In genomic region chr17:29438347-29439235, GRCm38 (mm10) we compare ENCODE assay signal across 8 mouse cellular contexts. TPM values are rescaled to one million over a fixed set of nuclear protein-coding genes. Genes with fewer than 3 reads are reported as not detected.
DNase-seq lines count a peak whose midpoint lies in the region; ATAC-seq and TF ChIP-seq lines count a peak whose summit lies in the region.

No protein-coding gene starts in this region.

- TF ChIP-seq POLR2A in bone marrow, adult 2 months (IDR thresholded peaks at IDR 0.05; ENCODE audit: borderline replicate concordance, control insufficient read depth, low read depth, low read length), result peak; percentile 80

- peak overlapping the region; percentile 77 for H3K27ac ChIP-seq in bone marrow, adult 2 months (ENCODE audit: control insufficient read depth, insufficient read depth, low read depth, low read length, poor library complexity)
- H3K27ac ChIP-seq in hindbrain, postnatal 0 days, result 0 out of 2 replicates have a peak overlapping the region, but pooled peaks have one; percentile 15
- H3K27ac ChIP-seq in liver, embryonic 11.5 days (ENCODE audit: low read depth, low read length), result peak overlapping the region; percentile 71
- H3K27ac ChIP-seq in neural tube, embryonic 11.5 days (ENCODE audit: low read depth, low read length), result peak overlapping the region; percentile 51; the same call in 1 of the 2 replicates

- TF ChIP-seq CTCF in bone marrow, adult 2 months (IDR thresholded peaks at IDR 0.05; ENCODE audit: control insufficient read depth, insufficient read depth, low read length), result no peak
- TF ChIP-seq CTCF in hindbrain, postnatal 0 days (IDR thresholded peaks at IDR 0.05; ENCODE audit: low read depth), result no peak

- no peak overlapping the region for H3K9ac ChIP-seq in hindbrain, postnatal 0 days (replicated peaks; ENCODE audit: low read length)
- H3K9ac ChIP-seq in liver, embryonic 11.5 days (ENCODE audit: low read depth, low read length), result peak overlapping the region; percentile 32
- no peak overlapping the region; the same call in 1 of the 2 replicates for H3K9ac ChIP-seq in neural tube, embryonic 11.5 days (ENCODE audit: low read length)

- no peaks in the 10 kb centered on the region for H3K36me3 ChIP-seq in hindbrain, postnatal 0 days (ENCODE audit: insufficient read depth, low read length)
- H3K36me3 ChIP-seq in liver, embryonic 11.5 days (ENCODE audit: control insufficient read depth, insufficient read depth, low read length), result no peaks in the 10 kb centered on the region
- H3K36me3 ChIP-seq in neural tube, embryonic 11.5 days (ENCODE audit: control insufficient read depth, insufficient read depth, low read length), result no peaks in the 10 kb centered on the region

- H3K9me3 ChIP-seq in hindbrain, postnatal 0 days (ENCODE audit: low read length), result no peaks in the 10 kb centered on the region
- no peaks in the 10 kb centered on the region for H3K9me3 ChIP-seq in liver, embryonic 11.5 days (ENCODE audit: control insufficient read depth, low read length)
- no peaks in the 10 kb centered on the region for H3K9me3 ChIP-seq in neural tube, embryonic 11.5 days (ENCODE audit: control insufficient read depth, low read length)

- H3K27me3 ChIP-seq in hindbrain, postnatal 0 days (ENCODE audit: insufficient read depth, low read length), result no peaks in the 10 kb centered on the region
- H3K27me3 ChIP-seq in liver, embryonic 11.5 days (replicated peaks; ENCODE audit: control insufficient read depth, insufficient read depth, low read length), result no peaks in the 10 kb centered on the region
- no peaks in the 10 kb centered on the region for H3K27me3 ChIP-seq in neural tube, embryonic 11.5 days (ENCODE audit: control insufficient read depth, insufficient read depth, low read length)

- peak; percentile 41 to 74 for DNase-seq in cerebellum, postnatal 14 days
- peak; percentile 66 for DNase-seq in gastrocnemius, adult 18-20 months (ENCODE audit: low spot score)
- DNase-seq in hindbrain, postnatal 0 days (ENCODE audit: low spot score), result peak; percentile 53
- peak; percentile 80 for DNase-seq in liver, embryonic 11.5 days (ENCODE audit: low spot score)
- DNase-seq in neural tube, embryonic 11.5 days (ENCODE audit: low spot score), result peak; percentile 68
- DNase-seq in thymus, postnatal 4 days, result peak; percentile 48

- H3K4me2 ChIP-seq in hindbrain, postnatal 0 days (ENCODE audit: low read depth, low read length), result peak overlapping the region; percentile 65
- peak overlapping the region; percentile 80 for H3K4me2 ChIP-seq in liver, embryonic 11.5 days
- peak overlapping the region; percentile 34 for H3K4me2 ChIP-seq in neural tube, embryonic 11.5 days (ENCODE audit: low read depth)

- WGBS in bone marrow, adult 2 months, result 38% methylated on average over 17 of the region's 17 CpGs
- WGBS in hindbrain, postnatal 0 days, result 20% methylated on average over 16 of the region's 17 CpGs
- 21% methylated on average over 16 of the region's 17 CpGs for WGBS in liver, embryonic 11.5 days
- 14% methylated on average over 16 of the region's 17 CpGs for WGBS in neural tube, embryonic 11.5 days

- peaks cover 5% of the 10 kb centered on the region for H3K4me1 ChIP-seq in bone marrow, adult 2 months (ENCODE audit: control insufficient read depth, insufficient read depth, low read length)
- peaks cover 5% of the 10 kb centered on the region; the same call in 1 of the 2 replicates for H3K4me1 ChIP-seq in hindbrain, postnatal 0 days (ENCODE audit: insufficient read depth, low read length)
- peaks cover 67% of the 10 kb centered on the region for H3K4me1 ChIP-seq in liver, embryonic 11.5 days (replicated peaks; ENCODE audit: control insufficient read depth, insufficient read depth, low read length)
- H3K4me1 ChIP-seq in neural tube, embryonic 11.5 days (ENCODE audit: control insufficient read depth, insufficient read depth, low read length), result peaks cover 11% of the 10 kb centered on the region

- H3K4me3 ChIP-seq in bone marrow, adult 2 months (replicated peaks; ENCODE audit: control insufficient read depth, low read depth, low read length), result peak overlapping the region; percentile 6
- H3K4me3 ChIP-seq in hindbrain, postnatal 0 days (ENCODE audit: low read length), result peak overlapping the region; percentile 11; the same call in 1 of the 2 replicates
- H3K4me3 ChIP-seq in liver, embryonic 11.5 days (ENCODE audit: low read depth, low read length), result peak overlapping the region; percentile 55
- H3K4me3 ChIP-seq in neural tube, embryonic 11.5 days (ENCODE audit: low read depth, low read length), result no peak overlapping the region

- ATAC-seq in cerebellum, adult (ENCODE audit: insufficient number of reproducible peaks, low FRiP score, low TSS enrichment), result no peak
- no peak for ATAC-seq in hindbrain, postnatal 0 days
- peak; percentile 66 for ATAC-seq in liver, embryonic 11.5 days (replicated peaks; ENCODE audit: low FRiP score)
- no peak for ATAC-seq in neural tube, embryonic 11.5 days (ENCODE audit: insufficient read depth, low FRiP score, low TSS enrichment)

RNA-seq across cellular contexts. Expression of gene Pim1, which starts 52.0 kb away (rescaled TPM):
- polyA plus RNA-seq in bone marrow, adult 2 months (2011; ENCODE audit: insufficient read depth, insufficient read length, low replicate concordance, missing spikeins), result 172 and 208 TPM in 2 replicates
- 10 to 100 TPM; 18.8 to 25.4 TPM for total RNA-seq in gastrocnemius, adult 18-20 months (2021)
- 15.4 and 18.9 TPM in 2 replicates for total RNA-seq in hindbrain, postnatal 0 days (2014; rRNA removed)
- 14.6 and 16.8 TPM in 2 replicates for polyA plus RNA-seq in hindbrain, postnatal 0 days (2015; fragmentation: Nextera tagmentation; extraction: Ambion mirVana)
- polyA plus RNA-seq in liver, embryonic 11.5 days (2014; fragmentation: Nextera tagmentation; extraction: Ambion mirVana), result 41.6 and 47.0 TPM in 2 replicates
- 23.1 and 24.3 TPM in 2 replicates for polyA plus RNA-seq in neural tube, embryonic 11.5 days (2014; fragmentation: Nextera tagmentation; extraction: Ambion mirVana)

Comparison
In these comparisons a context has a peak if more than half of its experiments do, and no peak if none do; other contexts are left out.
1. H3K27ac ChIP-seq: peak in every context shown above with its lines; median percentile 77 in bone marrow, adult 2 months; 71 in liver, embryonic 11.5 days; 51 in neural tube, embryonic 11.5 days; 15 in hindbrain, postnatal 0 days.